In genomic region chr3:30868176-30868575, GRCm38 (mm10) we compare ENCODE assay signal across 10 mouse cellular contexts.
"Had no signal": no experiment of that assay in that cellular context is flagged by ENCODE, and none has a peak within 500 bp of the region (broad histone marks: within the 10 kb centered on the region; RNA-seq: fewer than 3 reads in every experiment).

No protein-coding gene starts in this region.

- H3K4me3 ChIP-seq: limb, embryonic 15.5 days; liver, embryonic 12.5 days; midbrain, embryonic 12.5 days; neural tube, embryonic 13.5 days had no signal

- H3K27me3 ChIP-seq: limb, embryonic 15.5 days; liver, embryonic 12.5 days; midbrain, embryonic 12.5 days; neural tube, embryonic 13.5 days had no signal

- H3K36me3 ChIP-seq: limb, embryonic 15.5 days; liver, embryonic 12.5 days; midbrain, embryonic 12.5 days; neural tube, embryonic 13.5 days had no signal

- DNase-seq: kidney, postnatal 10 days; lung, postnatal 10 days; lung, postnatal 4 days; retina, postnatal 1 day; thymus, adult 18-20 months; thymus, postnatal 14 days had no signal

- H3K27ac ChIP-seq: limb, embryonic 15.5 days; liver, embryonic 12.5 days; midbrain, embryonic 12.5 days; neural tube, embryonic 13.5 days had no signal

- H3K4me1 ChIP-seq: limb, embryonic 15.5 days; liver, embryonic 12.5 days; neural tube, embryonic 13.5 days had no signal
